Mouse (Mus musculus) hindbrain, postnatal 0 days (tissue): ENCODE results near the gene Nif3l1. TPM values are rescaled to one million over a fixed set of nuclear protein-coding genes. Genes with fewer than 3 reads are reported as not detected.

Source experiments
- ATAC-seq: fragments of 200-750 bp; cut with Nextera tagmentation; 2 replicates; pipeline ENCODE4 v1.8.0; 2017; ENCODE audit warnings: mild to moderate bottlenecking, moderate TSS enrichment, moderate library complexity
- DNase-seq: peaks from one replicate; pipeline ENCODE4 v3.0.0-alpha.2; 2015; ENCODE audit warnings: low spot score
- H3K27ac ChIP-seq: fragments of 300-500 bp; sonication (generic); 2 replicates; pipeline ENCODE4 v1.5.1; 2014; ENCODE audit warnings: mild to moderate bottlenecking
- H3K27me3 ChIP-seq: fragments of 300-500 bp; sonication (generic); 2 replicates; pipeline ENCODE4 v1.6.1; 2014; ENCODE audit warnings: low read length, mixed read lengths; ENCODE audit not compliant: insufficient read depth
- H3K36me3 ChIP-seq: fragments of 300-500 bp; sonication (generic); 2 replicates; pipeline ENCODE4 v1.6.1; 2014; ENCODE audit warnings: low read length, mixed read lengths; ENCODE audit not compliant: insufficient read depth
- H3K4me1 ChIP-seq: fragments of 300-500 bp; sonication (generic); 2 replicates; pipeline ENCODE4 v1.6.1; 2014; ENCODE audit warnings: antibody characterized with exemption, low read length, mixed read lengths; ENCODE audit not compliant: insufficient read depth
- H3K4me2 ChIP-seq: fragments of 300-500 bp; sonication (generic); 2 replicates; pipeline ENCODE4 v1.6.1; 2014; ENCODE audit warnings: low read depth, mild to moderate bottlenecking, low read length, moderate library complexity, mixed read lengths
- H3K4me3 ChIP-seq: fragments of 300-500 bp; sonication (generic); 2 replicates; pipeline ENCODE4 v1.5.1; 2014; ENCODE audit warnings: low read length
- H3K9ac ChIP-seq: fragments of 300-500 bp; sonication (generic); replicated peaks from 2 replicates; pipeline ENCODE4 v1.6.1; 2014; ENCODE audit warnings: mild to moderate bottlenecking, low read length, moderate library complexity, mixed read lengths
- H3K9me3 ChIP-seq: fragments of 300-500 bp; sonication (generic); 2 replicates; pipeline ENCODE4 v1.6.1; 2016; ENCODE audit warnings: low read length, mixed read lengths
- CTCF ChIP-seq: IDR thresholded peaks from 2 replicates; pipeline ENCODE4 v1.5.1; 2016; ENCODE audit warnings: antibody characterized with exemption, control low read depth, low read depth
- WGBS: fragments of 180-500 bp; shearing (Covaris S2); extraction: QIAGEN DNeasy Blood & Tissue Kit; methylation state at CpG from one replicate; pipeline ENCODE4 v1.1.7; 2014; 5-methylcytosine and 5-hydroxymethylcytosine counted together
- polyA plus RNA-seq: library from polyadenylated mRNA; unstranded; fragments of >200 nt; fragmentation: Nextera tagmentation; extraction: Ambion mirVana; gene quantifications from 2 replicates; pipeline ENCODE4 v1.2.1, GENCODE M21; 2015
- total RNA-seq: library from RNA; depleted of rRNA; stranded (reverse); fragments of >200 nt; gene quantifications from 2 replicates; pipeline ENCODE4 v1.2.3, GENCODE M21; 2014

Nif3l1 gene
- total and polyA plus RNA-seq, 2 experiments from 2014 or later: 28.6 to 37.5 TPM

GRCm38 (mm10) chr1:58408141-58408540 lies 36.8 kb upstream of the Nif3l1 start:
- Histone ChIP-seq H3K4me3 (no peak overlapping the region), H3K36me3 (peaks cover 52% of the 10 kb centered on the region), H3K4me2 (no peak overlapping the region), H3K4me1 (no peaks in the 10 kb centered on the region), H3K9ac (no peak overlapping the region), H3K27ac (no peak overlapping the region), H3K9me3 (no peaks in the 10 kb centered on the region), H3K27me3 (no peaks in the 10 kb centered on the region)
- WGBS: 84% methylated on average over 6 of the region's 6 CpGs
- ATAC-seq: no peak
- no peak for DNase-seq
- no peak for TF ChIP-seq CTCF

GRCm38 (mm10) chr1:58409553-58410197 lies 35.3 kb upstream of the Nif3l1 start:
- WGBS: 82% methylated on average over 5 of the region's 5 CpGs
- no peaks in the 10 kb centered on the region for H3K27me3 ChIP-seq
- H3K9ac ChIP-seq: no peak overlapping the region
- H3K36me3 ChIP-seq: peaks cover 52% of the 10 kb centered on the region
- no peak for TF ChIP-seq CTCF
- no peaks in the 10 kb centered on the region for H3K9me3 ChIP-seq
- no peak overlapping the region for H3K27ac ChIP-seq
- H3K4me3 ChIP-seq: no peak overlapping the region
- DNase-seq (no peak), ATAC-seq (no peak)
- no peaks in the 10 kb centered on the region for H3K4me1 ChIP-seq
- no peak overlapping the region for H3K4me2 ChIP-seq

- no peak for TF ChIP-seq CTCF
- no peaks in the 10 kb centered on the region for H3K9me3 ChIP-seq
- H3K27me3 ChIP-seq: no peaks in the 10 kb centered on the region
- H3K36me3 ChIP-seq: peaks cover 57% of the 10 kb centered on the region
- H3K4me3 ChIP-seq: no peak overlapping the region
- ATAC-seq (no peak), DNase-seq (no peak)
- no peaks in the 10 kb centered on the region for H3K4me1 ChIP-seq
- no peak overlapping the region for H3K27ac ChIP-seq
- H3K9ac ChIP-seq: no peak overlapping the region
- no peak overlapping the region for H3K4me2 ChIP-seq
- WGBS: 80% methylated on average over 3 of the region's 3 CpGs
These were observed 34.8 kb upstream of the Nif3l1 start for GRCm38 (mm10) chr1:58410198-58410588.

- DNase-seq (no peak), ATAC-seq (no peak)
- Histone ChIP-seq H3K4me3 (no peak overlapping the region), H3K36me3 (peaks cover 59% of the 10 kb centered on the region), H3K9ac (no peak overlapping the region), H3K4me1 (no peaks in the 10 kb centered on the region), H3K4me2 (no peak overlapping the region), H3K27me3 (no peaks in the 10 kb centered on the region), H3K9me3 (no peaks in the 10 kb centered on the region), H3K27ac (no peak overlapping the region)
- WGBS: 90% methylated on average over 7 of the region's 7 CpGs
- TF ChIP-seq CTCF: no peak
These were observed 34.2 kb upstream of the Nif3l1 start for GRCm38 (mm10) chr1:58410776-58411175.

- no peak overlapping the region for H3K4me2 ChIP-seq
- no peak for DNase-seq
These were observed 29.5 kb upstream of the Nif3l1 start for GRCm38 (mm10) chr1:58415442-58415841.

GRCm38 (mm10) chr1:58416048-58416447 lies 28.9 kb upstream of the Nif3l1 start:
- Histone ChIP-seq H3K4me1 (no peaks in the 10 kb centered on the region), H3K27me3 (no peaks in the 10 kb centered on the region), H3K36me3 (peaks cover 76% of the 10 kb centered on the region), H3K4me3 (no peak overlapping the region), H3K4me2 (no peak overlapping the region), H3K27ac (no peak overlapping the region), H3K9me3 (no peaks in the 10 kb centered on the region), H3K9ac (no peak overlapping the region)
- ATAC-seq (no peak), DNase-seq (no peak)
- WGBS: 83% methylated on average over 2 of the region's 2 CpGs
- TF ChIP-seq CTCF: no peak

More at GRCm38 (mm10) chr1:58415442-58415841, 29.5 kb upstream of the Nif3l1 start:
- Histone ChIP-seq H3K4me1 (no peaks in the 10 kb centered on the region), H3K9ac (no peak overlapping the region), H3K27me3 (no peaks in the 10 kb centered on the region), H3K9me3 (no peaks in the 10 kb centered on the region), H3K36me3 (peaks cover 79% of the 10 kb centered on the region), H3K4me3 (no peak overlapping the region), H3K27ac (no peak overlapping the region)
- TF ChIP-seq CTCF: peak; percentile 41
- 23% methylated on average over 1 of the region's 1 CpGs for WGBS
- no peak for ATAC-seq

- peaks cover 3% of the 10 kb centered on the region; the same call in 1 of the 2 replicates for H3K4me1 ChIP-seq
- no peak for TF ChIP-seq CTCF
- H3K36me3 ChIP-seq: peaks cover 45% of the 10 kb centered on the region
- no peak overlapping the region for H3K4me2 ChIP-seq
- no peak for ATAC-seq
- no peaks in the 10 kb centered on the region for H3K9me3 ChIP-seq
- H3K27me3 ChIP-seq: no peaks in the 10 kb centered on the region
- no peak overlapping the region for H3K27ac ChIP-seq
- WGBS: 82% methylated on average over 10 of the region's 10 CpGs
- no peak overlapping the region for H3K4me3 ChIP-seq
- H3K9ac ChIP-seq: no peak overlapping the region
- no peak for DNase-seq
These were observed 24.9 kb upstream of the Nif3l1 start for GRCm38 (mm10) chr1:58420032-58420431.
